Mouse (Mus musculus) G1E (cell line): Measurements from ENCODE around the gene Rgs3.

Experiments used
- CTCF ChIP-seq: IDR thresholded peaks from 2 replicates; pipeline ENCODE4 v1.5.1; 2012; ENCODE audit warnings: low read depth, low read length, inconsistent platforms, mixed read lengths
- POLR2AphosphoS5 ChIP-seq: IDR thresholded peaks from 2 replicates; pipeline ENCODE4 v1.6.1; 2012; ENCODE audit warnings: low read depth, low read length, inconsistent platforms; ENCODE audit not compliant: insufficient replicate concordance

GRCm38 (mm10) chr4:62607805-62608204, 48.2 kb downstream of the Rgs3 start:
- no peak for TF ChIP-seq CTCF
- no peak for TF ChIP-seq POLR2AphosphoS5
